Comparison of ENCODE assay signal across 28 mouse cellular contexts in genomic region chr10:19968445-19968844, GRCm38 (mm10). TPM values are rescaled to one million over a fixed set of nuclear protein-coding genes. Genes with fewer than 3 reads are reported as not detected.
DNase-seq lines count a peak whose midpoint lies in the region; ATAC-seq and TF ChIP-seq lines count a peak whose summit lies in the region.
"Had no signal": no experiment of that assay in that cellular context is flagged by ENCODE, and none has a peak within 500 bp of the region (broad histone marks: within the 10 kb centered on the region; RNA-seq: fewer than 3 reads in every experiment).

No protein-coding gene starts in this region.

- H3K4me3 ChIP-seq in stomach, embryonic 16.5 days (replicated peaks; ENCODE audit: low read length) = no peak overlapping the region
- H3K4me3 ChIP-seq in stomach, postnatal 0 days (ENCODE audit: low read depth, low read length) = no peak overlapping the region
- H3K4me3 ChIP-seq: embryonic facial prominence, embryonic 13.5 days; embryonic facial prominence, embryonic 15.5 days; erythroblast, embryonic 14.5 days; forebrain, embryonic 10.5 days; forebrain, embryonic 12.5 days had no signal

- H3K9ac ChIP-seq in stomach, embryonic 16.5 days (ENCODE audit: low read length) = no peak overlapping the region
- no peak overlapping the region for H3K9ac ChIP-seq in stomach, postnatal 0 days (ENCODE audit: low read length)
- H3K9ac ChIP-seq: embryonic facial prominence, embryonic 13.5 days; embryonic facial prominence, embryonic 15.5 days; forebrain, embryonic 12.5 days had no signal

- H3K4me2 ChIP-seq in stomach, embryonic 16.5 days (ENCODE audit: low read depth, low read length) = no peak overlapping the region
- no peak overlapping the region for H3K4me2 ChIP-seq in stomach, postnatal 0 days (replicated peaks; ENCODE audit: low read depth)
- H3K4me2 ChIP-seq: embryonic facial prominence, embryonic 13.5 days; embryonic facial prominence, embryonic 15.5 days; forebrain, embryonic 12.5 days had no signal

- WGBS in stomach, embryonic 16.5 days = 69% methylated on average over 8 of the region's 8 CpGs
- WGBS in stomach, postnatal 0 days = 67% methylated on average over 8 of the region's 8 CpGs

- ATAC-seq in stomach, embryonic 16.5 days (ENCODE audit: insufficient read depth, low FRiP score) = no peak
- ATAC-seq in stomach, postnatal 0 days (ENCODE audit: low FRiP score, low TSS enrichment) = no peak
- ATAC-seq in activated CD4-positive, CD25-positive, alpha-beta regulatory T cell, adult 4 months = peak; percentile 63
- ATAC-seq: forebrain, embryonic 14.5 days; forebrain, embryonic 16.5 days; Patski had no signal

- no peak for TF ChIP-seq EP300 in stomach, postnatal 0 days (optimal IDR thresholded peaks at IDR 0.05)

- H3K27me3 ChIP-seq in stomach, embryonic 16.5 days (ENCODE audit: control insufficient read depth, insufficient read depth, low read length) = no peaks in the 10 kb centered on the region
- H3K27me3 ChIP-seq in stomach, postnatal 0 days (ENCODE audit: control insufficient read depth, insufficient read depth, low read length) = no peaks in the 10 kb centered on the region
- H3K27me3 ChIP-seq: CH12.LX; embryonic facial prominence, embryonic 13.5 days; embryonic facial prominence, embryonic 15.5 days; forebrain, embryonic 12.5 days; Patski had no signal

- no peaks in the 10 kb centered on the region for H3K36me3 ChIP-seq in stomach, embryonic 16.5 days (ENCODE audit: control insufficient read depth, insufficient read depth, low read length)
- no peaks in the 10 kb centered on the region for H3K36me3 ChIP-seq in stomach, postnatal 0 days (ENCODE audit: control insufficient read depth, insufficient read depth, low read length)
- H3K36me3 ChIP-seq: embryonic facial prominence, embryonic 13.5 days; embryonic facial prominence, embryonic 15.5 days; forebrain, embryonic 10.5 days; forebrain, embryonic 12.5 days; G1E had no signal

- H3K27ac ChIP-seq in stomach, embryonic 16.5 days (ENCODE audit: low read length) = peak overlapping the region; percentile 42; the same call in 1 of the 2 replicates
- H3K27ac ChIP-seq in stomach, postnatal 0 days (replicated peaks) = no peak overlapping the region
- H3K27ac ChIP-seq: embryonic facial prominence, embryonic 13.5 days; embryonic facial prominence, embryonic 15.5 days; forebrain, embryonic 10.5 days; forebrain, embryonic 12.5 days had no signal

- H3K4me1 ChIP-seq in stomach, embryonic 16.5 days (ENCODE audit: control insufficient read depth, insufficient read depth, low read length) = peaks cover 16% of the 10 kb centered on the region; the same call in 1 of the 2 replicates
- H3K4me1 ChIP-seq in stomach, postnatal 0 days (replicated peaks; ENCODE audit: control insufficient read depth, insufficient read depth) = 0 out of 2 replicates have a peak, but pooled peaks cover 3% of the 10 kb centered on the region
- H3K4me1 ChIP-seq: forebrain, embryonic 12.5 days had no signal

- TF ChIP-seq CTCF in stomach, postnatal 0 days (IDR thresholded peaks at IDR 0.05; ENCODE audit: low read depth) = no peak

- H3K9me3 ChIP-seq in stomach, embryonic 16.5 days (replicated peaks; ENCODE audit: control insufficient read depth, low read length) = no peaks in the 10 kb centered on the region
- H3K9me3 ChIP-seq in stomach, postnatal 0 days (ENCODE audit: control insufficient read depth, low read length) = no peaks in the 10 kb centered on the region
- H3K9me3 ChIP-seq: embryonic facial prominence, embryonic 13.5 days; embryonic facial prominence, embryonic 15.5 days; forebrain, embryonic 10.5 days; forebrain, embryonic 12.5 days; G1E had no signal

- DNase-seq in heart, adult 11 months = peak; percentile 18
- DNase-seq in heart, adult 9 months (ENCODE audit: low spot score in 2 of 2) = no peak
- DNase-seq in stomach, postnatal 0 days (ENCODE audit: low spot score) = no peak
- DNase-seq in gastrocnemius, postnatal 4 days (ENCODE audit: low spot score in 2 of 2) = no peak
- DNase-seq in yolk sac, embryonic 10.5 days (ENCODE audit: low spot score) = no peak
- DNase-seq: adrenal gland, adult 2 months; adrenal gland, postnatal 10 days; adrenal gland, postnatal 25 days; B cell, adult 2 months; cerebellum, adult 11 months; cerebellum, adult 18-20 months; cerebellum, adult 8-10 months; cerebellum, adult 9-11 months; cerebellum, postnatal 14 days; cerebellum, postnatal 36 days; embryo, embryonic 11 days had no signal

RNA-seq across cellular contexts. Expression of gene Map3k5, which starts 34.2 kb away (rescaled TPM):
- 2.6 and 2.7 TPM in 2 replicates for polyA plus RNA-seq in stomach, embryonic 16.5 days (2015; fragmentation: Nextera tagmentation; extraction: Ambion mirVana)
- polyA plus RNA-seq in stomach, postnatal 0 days (2015; fragmentation: Nextera tagmentation; extraction: Ambion mirVana) = 2.4 and 3.1 TPM in 2 replicates
- polyA plus RNA-seq in activated CD4-positive, CD25-positive, alpha-beta regulatory T cell, adult 4 months (2017; shearing (Covaris generic)) = 10 to 100 TPM in 1 of 2 experiments, 1 to 10 TPM in 1; 9.6 to 15.7 TPM
- total RNA-seq in gastrocnemius, postnatal 4 days (2021) = 1 to 10 TPM; 4.9 to 9.5 TPM
- polyA plus RNA-seq: erythroblast, embryonic 14.5 days had no signal
